Mouse (Mus musculus) kidney, embryonic 16.5 days (tissue): ENCODE measurements around the gene Gpr158. TPM values are rescaled to one million over a fixed set of nuclear protein-coding genes. Genes with fewer than 3 reads are reported as not detected.

ENCODE experiments used
- ATAC-seq: fragments of 200-750 bp; cut with Nextera tagmentation; 2 replicates; pipeline ENCODE4 v1.8.0; 2017; ENCODE audit warnings: moderate TSS enrichment; ENCODE audit not compliant: low FRiP score, low TSS enrichment
- H3K27ac ChIP-seq: fragments of 300-500 bp; sonication (generic); 2 replicates; pipeline ENCODE4 v1.5.1; 2014; ENCODE audit warnings: low read length
- H3K27me3 ChIP-seq: fragments of 300-500 bp; sonication (generic); 2 replicates; pipeline ENCODE4 v1.6.1; 2014; ENCODE audit warnings: low read length, control low read depth, mixed read lengths; ENCODE audit not compliant: insufficient read depth
- H3K36me3 ChIP-seq: fragments of 300-500 bp; sonication (generic); 2 replicates; pipeline ENCODE4 v1.6.1; 2014; ENCODE audit warnings: low read length, control low read depth, mixed read lengths; ENCODE audit not compliant: insufficient read depth
- H3K4me1 ChIP-seq: fragments of 300-500 bp; sonication (generic); 2 replicates; pipeline ENCODE4 v1.6.1; 2014; ENCODE audit warnings: low read length, control low read depth, mixed read lengths; ENCODE audit not compliant: insufficient read depth
- H3K4me2 ChIP-seq: fragments of 300-500 bp; sonication (generic); replicated peaks from 2 replicates; pipeline ENCODE4 v1.6.1; 2014; ENCODE audit warnings: low read depth, low read length
- H3K4me3 ChIP-seq: fragments of 300-500 bp; sonication (generic); 2 replicates; pipeline ENCODE4 v1.5.1; 2014; ENCODE audit warnings: mild to moderate bottlenecking, low read length
- H3K9ac ChIP-seq: fragments of 300-500 bp; sonication (generic); replicated peaks from 2 replicates; pipeline ENCODE4 v1.6.1; 2014; ENCODE audit warnings: low read length
- H3K9me3 ChIP-seq: fragments of 300-500 bp; sonication (generic); 2 replicates; pipeline ENCODE4 v1.6.1; 2016; ENCODE audit warnings: low read length, control low read depth
- WGBS: fragments of 180-500 bp; shearing (Covaris S2); extraction: QIAGEN DNeasy Blood & Tissue Kit; methylation state at CpG from one replicate; pipeline ENCODE4 v1.1.7; 2014; 5-methylcytosine and 5-hydroxymethylcytosine counted together
- polyA plus RNA-seq: library from polyadenylated mRNA; unstranded; fragments of >200 nt; fragmentation: Nextera tagmentation; extraction: Ambion mirVana; gene quantifications from 2 replicates; pipeline ENCODE4 v1.2.1, GENCODE M21; 2015

Gpr158 gene
- polyA plus RNA-seq, 1 experiment from 2014 or later, result not detected

GRCm38 (mm10) chr2:21507449-21507848 is 140.1 kb downstream of the Gpr158 start:
- Histone ChIP-seq H3K4me1 (no peaks in the 10 kb centered on the region), H3K4me3 (no peak overlapping the region), H3K36me3 (no peaks in the 10 kb centered on the region), H3K27me3 (no peaks in the 10 kb centered on the region), H3K4me2 (no peak overlapping the region), H3K9me3 (no peaks in the 10 kb centered on the region), H3K27ac (no peak overlapping the region), H3K9ac (no peak overlapping the region)
- ATAC-seq, result no peak
- 68% methylated on average over 1 of the region's 1 CpGs for WGBS

- no peaks in the 10 kb centered on the region for H3K9me3 ChIP-seq
- ATAC-seq, result no peak
- no peak overlapping the region for H3K9ac ChIP-seq
- H3K4me3 ChIP-seq, result no peak overlapping the region
- H3K36me3 ChIP-seq, result no peaks in the 10 kb centered on the region
- H3K27me3 ChIP-seq, result no peaks in the 10 kb centered on the region
- H3K4me2 ChIP-seq, result no peak overlapping the region
- no peaks in the 10 kb centered on the region for H3K4me1 ChIP-seq
- no peak overlapping the region for H3K27ac ChIP-seq
Observed at GRCm38 (mm10) chr2:21530750-21531149, 163.4 kb downstream of the Gpr158 start.

DNA sequence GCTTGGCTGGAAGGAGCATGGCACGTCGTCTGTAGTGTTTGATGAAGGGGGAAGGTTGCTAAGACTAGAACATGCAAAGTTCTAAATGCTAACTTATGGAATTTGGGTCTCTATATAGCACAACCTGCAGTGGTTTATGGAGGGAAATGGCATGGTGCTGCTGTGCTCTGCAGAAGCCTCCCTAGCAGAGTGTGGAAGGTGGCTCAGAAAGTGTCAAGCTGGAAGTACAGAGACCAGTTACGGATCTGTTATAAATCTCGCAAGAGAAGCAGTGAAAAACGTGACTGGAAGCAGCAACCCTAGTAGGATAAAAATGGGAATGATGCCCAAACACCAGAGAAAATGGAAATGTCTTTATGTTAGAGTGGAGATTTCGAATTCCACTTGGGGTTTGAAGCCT is 251.8 kb downstream of the Gpr158 start:
- WGBS, result 66% methylated on average over 6 of the region's 6 CpGs
- H3K9ac ChIP-seq, result no peak overlapping the region
- no peaks in the 10 kb centered on the region for H3K27me3 ChIP-seq
- H3K36me3 ChIP-seq, result no peaks in the 10 kb centered on the region
- no peak overlapping the region for H3K4me2 ChIP-seq
- H3K9me3 ChIP-seq, result no peaks in the 10 kb centered on the region
- H3K4me1 ChIP-seq, result no peaks in the 10 kb centered on the region
- no peak overlapping the region for H3K27ac ChIP-seq
- ATAC-seq, result no peak
- no peak overlapping the region for H3K4me3 ChIP-seq

DNA sequence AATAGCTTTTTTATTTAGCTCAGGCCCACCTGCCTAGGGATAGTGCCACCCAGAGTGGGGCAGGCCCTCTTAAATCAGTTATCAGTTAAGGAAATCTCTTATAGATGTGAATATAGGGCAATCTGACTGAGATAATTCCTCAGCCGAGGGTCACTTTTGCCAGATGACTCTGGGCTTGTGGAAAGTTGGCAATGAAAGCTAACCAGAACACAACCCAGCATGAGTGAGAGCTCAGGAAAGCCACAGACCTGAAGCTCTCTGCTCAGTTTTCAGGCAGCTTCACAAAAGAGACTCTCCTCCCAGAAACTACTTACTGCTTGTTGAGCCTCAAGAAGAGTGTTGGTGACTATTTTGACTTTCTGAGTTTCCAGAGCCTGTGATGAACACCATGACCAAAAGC is 264.8 kb downstream of the Gpr158 start:
- no peaks in the 10 kb centered on the region for H3K4me1 ChIP-seq
- no peaks in the 10 kb centered on the region for H3K27me3 ChIP-seq
- no peak for ATAC-seq
- H3K4me2 ChIP-seq, result no peak overlapping the region
- H3K4me3 ChIP-seq, result no peak overlapping the region
- H3K9me3 ChIP-seq, result no peaks in the 10 kb centered on the region
- H3K36me3 ChIP-seq, result no peaks in the 10 kb centered on the region
- H3K27ac ChIP-seq, result no peak overlapping the region
- 79% methylated on average over 1 of the region's 1 CpGs for WGBS
- H3K9ac ChIP-seq, result no peak overlapping the region

- Histone ChIP-seq H3K9me3 (no peaks in the 10 kb centered on the region), H3K4me3 (no peak overlapping the region), H3K9ac (no peak overlapping the region), H3K27ac (no peak overlapping the region), H3K27me3 (no peaks in the 10 kb centered on the region), H3K4me2 (no peak overlapping the region), H3K4me1 (no peaks in the 10 kb centered on the region), H3K36me3 (no peaks in the 10 kb centered on the region)
- ATAC-seq, result no peak
- 83% methylated on average over 4 of the region's 4 CpGs for WGBS
Observed at GRCm38 (mm10) chr2:21665721-21666120, 298.4 kb downstream of the Gpr158 start.

GRCm38 (mm10) chr2:21676084-21676838 is 308.9 kb downstream of the Gpr158 start:
- Histone ChIP-seq H3K27me3 (no peaks in the 10 kb centered on the region), H3K36me3 (no peaks in the 10 kb centered on the region), H3K4me3 (no peak overlapping the region), H3K27ac (no peak overlapping the region), H3K4me1 (no peaks in the 10 kb centered on the region), H3K9me3 (0 out of 2 replicates have a peak, but pooled peaks cover 3% of the 10 kb centered on the region), H3K9ac (no peak overlapping the region), H3K4me2 (no peak overlapping the region)
- WGBS, result 82% methylated on average over 4 of the region's 4 CpGs
- no peak for ATAC-seq

GRCm38 (mm10) chr2:21676839-21677123 is 309.4 kb downstream of the Gpr158 start:
- Histone ChIP-seq H3K36me3 (no peaks in the 10 kb centered on the region), H3K27me3 (no peaks in the 10 kb centered on the region), H3K4me1 (no peaks in the 10 kb centered on the region), H3K9ac (no peak overlapping the region), H3K4me3 (no peak overlapping the region), H3K4me2 (no peak overlapping the region), H3K9me3 (0 out of 2 replicates have a peak, but pooled peaks cover 3% of the 10 kb centered on the region), H3K27ac (no peak overlapping the region)
- ATAC-seq, result no peak
- 73% methylated on average over 2 of the region's 2 CpGs for whole genome bisulfite sequencing

- Histone ChIP-seq H3K27ac (no peak overlapping the region), H3K36me3 (no peaks in the 10 kb centered on the region), H3K4me3 (no peak overlapping the region), H3K4me1 (no peaks in the 10 kb centered on the region), H3K4me2 (no peak overlapping the region), H3K9me3 (0 out of 2 replicates have a peak, but pooled peaks cover 3% of the 10 kb centered on the region), H3K27me3 (no peaks in the 10 kb centered on the region), H3K9ac (no peak overlapping the region)
- no peak for ATAC-seq
- 68% methylated on average over 1 of the region's 1 CpGs for WGBS
Observed at GRCm38 (mm10) chr2:21680735-21681270, 313.5 kb downstream of the Gpr158 start.

DNA sequence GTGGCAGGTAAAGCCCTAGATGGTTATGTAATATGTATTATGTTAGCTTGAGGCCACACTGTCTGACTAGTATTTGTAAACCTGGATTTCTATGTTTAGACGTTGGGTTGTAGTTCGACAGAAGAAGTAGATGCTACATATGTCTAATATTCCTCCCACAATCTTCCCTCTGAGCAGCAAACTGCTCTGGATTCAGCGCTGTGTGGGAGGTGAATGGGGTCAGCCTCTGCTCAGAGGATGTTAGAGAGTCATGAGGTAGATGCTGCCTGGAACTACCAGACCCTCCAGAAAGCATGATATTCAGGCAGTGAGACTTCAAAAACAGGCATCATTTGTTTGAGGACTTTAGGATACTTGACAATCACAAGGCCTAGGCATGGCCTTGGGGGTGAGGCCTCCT is 317.4 kb downstream of the Gpr158 start:
- no peaks in the 10 kb centered on the region for H3K4me1 ChIP-seq
- no peak overlapping the region for H3K4me2 ChIP-seq
- ATAC-seq, result no peak
- no peak overlapping the region for H3K9ac ChIP-seq
- no peak overlapping the region for H3K4me3 ChIP-seq
- WGBS, result 82% methylated on average over 3 of the region's 3 CpGs
- no peaks in the 10 kb centered on the region for H3K36me3 ChIP-seq
- 0 out of 2 replicates have a peak, but pooled peaks cover 2% of the 10 kb centered on the region for H3K9me3 ChIP-seq
- no peak overlapping the region for H3K27ac ChIP-seq
- no peaks in the 10 kb centered on the region for H3K27me3 ChIP-seq

DNA sequence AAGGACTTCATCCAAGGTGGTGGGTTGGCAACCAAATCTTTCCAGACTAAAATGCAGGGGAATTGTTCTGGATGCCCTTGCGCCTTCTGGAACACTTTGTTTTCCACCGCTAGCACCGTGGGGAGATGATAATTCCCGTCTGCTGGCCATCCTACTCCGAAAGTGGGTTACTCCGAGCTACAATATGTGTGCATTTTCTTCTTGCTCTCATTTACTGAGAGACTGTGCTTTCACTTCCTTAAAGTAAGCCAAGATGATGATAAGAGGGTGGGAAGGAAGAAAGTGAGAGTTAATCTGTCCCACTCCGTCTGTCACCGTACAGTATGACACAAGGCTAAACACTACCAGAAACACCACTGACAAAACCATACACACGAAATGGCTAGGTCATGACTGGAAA is 325.8 kb downstream of the Gpr158 start:
- Histone ChIP-seq H3K9me3 (0 out of 2 replicates have a peak, but pooled peaks cover 3% of the 10 kb centered on the region), H3K4me2 (no peak overlapping the region), H3K36me3 (no peaks in the 10 kb centered on the region), H3K27ac (no peak overlapping the region), H3K27me3 (no peaks in the 10 kb centered on the region), H3K9ac (no peak overlapping the region), H3K4me3 (no peak overlapping the region), H3K4me1 (no peaks in the 10 kb centered on the region)
- 86% methylated on average over 9 of the region's 9 CpGs for WGBS
- no peak for ATAC-seq
